Mouse (Mus musculus) kidney, adult 11 months (tissue): Measurements from ENCODE around the gene Gm3646.

Experiments
- DNase-seq: peaks from one replicate; pipeline ENCODE4 v3.0.0; 2022

Gm3646 gene

DNA sequence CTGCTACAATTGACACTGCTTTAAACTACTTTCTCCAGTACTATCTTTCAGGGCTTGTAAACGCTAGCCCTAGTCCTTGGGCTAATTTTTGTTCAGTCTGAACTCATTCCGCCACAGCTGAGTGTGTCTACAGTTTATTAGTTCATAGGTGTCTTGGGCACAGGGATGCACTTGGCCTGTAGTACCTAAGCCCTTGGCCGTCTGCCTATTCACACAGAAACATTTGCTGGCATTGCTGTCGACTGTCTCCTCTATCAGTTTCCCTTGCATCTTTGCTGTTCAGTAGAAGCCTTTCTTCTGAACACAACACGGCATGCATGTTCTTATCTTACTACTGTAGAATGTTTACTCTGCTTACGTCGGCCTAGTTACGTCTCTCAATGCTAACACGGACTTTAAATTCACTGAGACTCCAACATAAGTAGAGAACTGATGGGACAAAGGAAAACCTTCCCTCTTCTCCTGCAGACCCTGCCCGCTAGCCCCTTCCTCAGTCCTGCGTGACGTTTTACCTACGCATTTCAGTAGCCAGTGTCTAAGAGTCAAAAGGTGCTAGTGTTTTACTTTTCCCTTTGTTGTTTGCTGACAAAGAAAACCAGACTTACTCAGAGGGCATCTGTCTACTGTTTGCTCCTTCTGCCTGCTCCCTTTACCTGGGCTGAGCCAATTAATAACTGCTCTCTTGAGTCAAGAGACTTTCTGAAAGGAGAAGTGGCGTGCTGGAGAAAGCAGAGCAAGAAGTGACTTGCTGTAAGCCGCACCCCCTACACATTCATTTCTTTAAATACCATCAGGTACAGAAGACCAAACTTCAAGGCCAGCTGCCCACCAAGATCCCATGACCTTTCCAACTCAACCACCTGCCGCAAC, 25.8 kb downstream of the Gm3646 start:
- no peak for DNase-seq

DNA sequence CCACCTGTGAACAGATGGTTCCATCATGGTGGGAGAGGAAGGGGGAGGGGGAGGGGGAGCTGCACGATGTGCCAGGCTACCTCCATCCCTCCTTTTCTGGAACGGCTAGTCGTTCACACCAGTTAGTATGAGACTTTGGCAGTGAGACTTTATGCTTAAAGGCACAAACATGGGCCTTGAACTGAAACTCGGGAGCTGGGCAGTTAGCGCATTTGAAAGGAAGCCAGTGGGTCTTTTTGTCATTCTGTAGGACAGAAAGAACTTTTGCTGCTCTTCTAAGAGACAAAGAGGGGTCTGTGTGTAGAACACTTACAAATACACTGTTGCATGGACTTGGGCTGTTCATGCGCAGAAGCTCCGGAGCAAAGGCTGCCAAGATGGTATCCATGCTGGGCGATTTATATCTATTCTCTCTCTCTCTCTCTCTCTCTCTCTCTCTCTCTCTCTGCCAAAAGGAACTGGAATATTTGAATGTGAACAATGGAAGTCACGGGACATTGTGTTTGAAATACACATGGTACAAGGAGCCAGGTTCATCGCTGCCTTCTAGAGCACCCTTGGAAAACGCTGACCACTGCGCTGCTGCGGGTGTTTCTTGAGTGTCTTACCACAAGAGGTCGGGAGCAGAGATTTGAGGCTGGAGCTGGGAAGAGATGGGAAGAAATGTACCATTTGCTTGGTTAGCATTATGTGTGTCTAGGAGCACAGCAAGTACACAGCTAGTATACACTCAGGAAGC, 31.0 kb downstream of the Gm3646 start:
- DNase-seq = no peak

GRCm38 (mm10) chr1:39773551-39773950, 31.6 kb downstream of the Gm3646 start:
- no peak for DNase-seq

GRCm38 (mm10) chr1:39772401-39773095, 32.6 kb downstream of the Gm3646 start:
- no peak for DNase-seq

GRCm38 (mm10) chr1:39770436-39770835, 34.7 kb downstream of the Gm3646 start:
- DNase-seq = no peak

DNA sequence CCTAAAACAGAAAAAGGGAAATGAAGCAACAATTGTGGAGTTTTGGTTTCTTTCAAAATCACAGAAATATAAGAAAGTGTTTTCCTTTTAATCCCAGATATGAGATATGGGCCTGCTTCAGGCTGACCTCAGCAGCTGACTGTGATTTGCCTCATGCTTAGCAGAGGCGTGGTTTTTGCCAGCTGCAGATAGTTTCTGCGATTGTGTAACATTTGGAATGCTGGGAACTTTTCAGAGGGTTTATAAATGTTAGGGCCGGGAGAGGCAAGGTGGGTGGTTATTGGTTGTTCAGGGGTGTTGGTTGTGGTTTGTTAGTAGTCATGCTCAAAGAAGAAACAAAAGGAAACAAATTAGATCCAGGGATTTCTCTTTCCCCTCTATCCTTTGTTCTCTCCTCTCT, 37.1 kb downstream of the Gm3646 start:
- no peak for DNase-seq

- no peak for DNase-seq
Observed at GRCm38 (mm10) chr1:39765854-39766493, 39.2 kb downstream of the Gm3646 start.

DNA sequence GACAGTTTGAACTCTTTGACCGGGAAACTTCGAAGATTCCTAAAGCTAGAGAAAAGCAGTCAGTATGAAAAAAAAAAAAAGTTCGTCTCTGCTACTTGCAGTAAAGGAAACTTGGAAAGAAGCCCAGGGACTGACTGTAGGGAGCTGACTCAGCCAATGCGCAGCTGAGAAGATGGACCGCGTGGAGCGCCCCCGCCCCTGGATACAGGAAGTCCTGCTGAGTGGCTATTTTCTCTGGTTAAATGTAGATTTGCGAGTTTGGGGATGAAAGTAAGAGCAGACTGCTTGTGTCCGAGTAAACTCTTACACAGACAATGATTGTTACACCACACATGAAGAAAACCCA, 43.1 kb downstream of the Gm3646 start:
- peak; percentile 88 for DNase-seq

DNA sequence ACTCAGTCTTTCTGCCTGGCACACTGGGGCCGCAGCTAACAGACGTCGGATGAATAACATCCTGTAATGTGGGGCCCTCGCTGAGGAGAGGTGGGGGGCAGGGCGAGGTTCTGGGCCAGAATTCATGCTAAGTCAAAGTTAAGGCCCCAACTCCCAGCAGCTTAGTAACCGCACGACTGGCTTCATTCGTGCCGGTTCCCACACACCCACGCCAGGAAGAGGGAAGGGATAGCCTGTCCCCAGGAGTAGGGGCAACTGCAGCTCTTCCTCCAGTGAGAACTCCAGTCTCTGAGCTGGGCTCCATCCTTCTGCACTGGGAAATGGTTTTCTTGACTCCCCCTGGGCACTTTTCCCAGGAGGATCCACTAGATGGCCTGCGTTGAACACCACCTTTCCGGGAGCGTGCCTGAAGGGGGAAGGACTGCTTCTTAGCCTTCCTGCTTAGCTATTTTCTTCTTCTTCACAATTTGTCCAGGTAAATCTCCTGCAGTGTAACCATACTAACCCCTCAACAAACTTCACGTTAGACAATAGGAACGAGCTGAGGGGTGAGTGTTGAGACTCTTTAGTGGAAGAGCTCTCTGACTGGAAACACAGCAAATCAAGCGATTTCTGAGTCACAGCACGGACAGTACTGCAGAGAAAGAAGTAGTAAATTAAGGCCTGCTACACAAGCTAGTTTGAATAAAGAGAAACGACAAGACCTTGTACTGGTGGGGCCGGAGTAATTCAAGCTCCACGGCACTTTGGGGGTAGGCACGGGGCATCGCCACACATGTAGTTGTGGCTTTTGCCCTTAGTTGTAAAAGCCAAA, 43.7 kb downstream of the Gm3646 start:
- DNase-seq = peak; percentile 70

GRCm38 (mm10) chr1:39760181-39760715, 44.9 kb downstream of the Gm3646 start:
- no peak for DNase-seq

GRCm38 (mm10) chr1:39759231-39760175, 45.6 kb downstream of the Gm3646 start:
- no peak for DNase-seq

DNA sequence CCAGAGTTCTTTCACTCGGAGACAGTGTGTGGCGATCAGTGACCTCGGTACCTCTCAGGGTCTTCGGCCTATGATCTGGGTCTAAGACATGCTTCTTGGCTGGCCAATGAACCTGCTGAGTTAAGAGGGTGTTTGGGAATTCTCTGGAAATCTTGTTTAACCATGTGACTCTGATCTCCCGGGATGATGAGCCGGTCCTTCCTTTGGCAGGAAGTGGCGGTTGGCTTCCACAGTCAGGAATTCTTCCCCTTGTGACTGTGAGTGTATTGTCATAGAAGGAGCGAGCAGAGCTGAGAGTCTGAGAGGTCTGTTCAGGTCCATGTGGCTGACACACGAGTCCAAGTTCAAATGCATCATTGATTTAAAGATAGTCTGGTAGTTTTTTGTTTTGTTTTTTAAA, 46.9 kb downstream of the Gm3646 start:
- DNase-seq = peak; percentile 29

- DNase-seq = no peak
Observed at GRCm38 (mm10) chr1:39756952-39757351, 48.2 kb downstream of the Gm3646 start.

- no peak for DNase-seq
Observed at GRCm38 (mm10) chr1:39754224-39754957, 50.7 kb downstream of the Gm3646 start.
